Mouse (Mus musculus): Measurements from ENCODE around the gene Dnaic1.

Dnaic1 gene

GRCm38 (mm10) chr4:41568682-41569410 is 729 bp upstream of the Dnaic1 start:
- in situ Hi-C loops (cut with MseI, MboI) = no loop called here

DNA sequence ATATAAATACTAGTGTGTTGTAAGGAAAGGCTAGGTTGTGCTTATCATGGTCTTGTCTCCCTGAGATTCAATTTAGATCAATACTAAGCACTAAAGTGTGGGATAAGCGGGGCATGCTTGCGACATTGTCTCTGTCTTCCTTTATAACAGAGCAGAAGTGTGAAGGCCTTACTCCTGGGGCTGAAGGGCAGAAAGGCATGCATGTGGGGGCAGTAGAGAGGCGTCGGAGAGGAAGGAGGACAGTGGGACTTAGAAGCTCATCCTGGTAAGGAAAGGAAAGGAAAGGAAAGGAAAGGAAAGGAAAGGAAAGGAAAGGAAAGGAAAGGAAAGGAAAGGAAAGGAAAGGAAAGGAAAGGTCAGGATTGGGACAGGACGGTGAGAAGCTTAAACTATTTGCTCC is 1.9 kb downstream of the Dnaic1 start:
- in situ Hi-C loops (cut with MseI, MboI) = no loop called here

GRCm38 (mm10) chr4:41573492-41573891 is 3.9 kb downstream of the Dnaic1 start:
- in situ Hi-C loops (cut with MseI, MboI) = no loop called here

- in situ Hi-C loops (cut with MseI, MboI) = no loop called here
These were observed 6.3 kb downstream of the Dnaic1 start for GRCm38 (mm10) chr4:41575914-41576313.

DNA sequence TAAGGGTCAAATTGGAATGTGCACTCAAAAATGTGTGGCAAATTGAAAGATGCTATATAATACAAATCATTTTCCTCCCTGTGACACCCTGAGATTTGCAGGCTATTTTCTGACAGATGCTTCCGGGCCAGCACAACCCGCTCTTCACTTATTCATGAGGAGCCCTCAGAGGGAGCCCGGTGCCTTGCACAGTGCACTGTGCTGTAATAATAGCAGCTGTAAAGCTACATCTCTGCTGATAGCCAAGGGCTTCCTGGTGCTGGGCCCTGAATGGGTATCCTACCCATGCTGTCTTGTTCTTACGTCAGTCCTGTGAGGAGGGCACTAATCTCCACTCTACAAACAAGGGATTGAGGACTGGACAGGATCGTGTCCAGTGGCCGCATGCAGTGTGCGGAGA is 13.8 kb downstream of the Dnaic1 start:
- in situ Hi-C loops (cut with MseI, MboI) = no loop called here

DNA sequence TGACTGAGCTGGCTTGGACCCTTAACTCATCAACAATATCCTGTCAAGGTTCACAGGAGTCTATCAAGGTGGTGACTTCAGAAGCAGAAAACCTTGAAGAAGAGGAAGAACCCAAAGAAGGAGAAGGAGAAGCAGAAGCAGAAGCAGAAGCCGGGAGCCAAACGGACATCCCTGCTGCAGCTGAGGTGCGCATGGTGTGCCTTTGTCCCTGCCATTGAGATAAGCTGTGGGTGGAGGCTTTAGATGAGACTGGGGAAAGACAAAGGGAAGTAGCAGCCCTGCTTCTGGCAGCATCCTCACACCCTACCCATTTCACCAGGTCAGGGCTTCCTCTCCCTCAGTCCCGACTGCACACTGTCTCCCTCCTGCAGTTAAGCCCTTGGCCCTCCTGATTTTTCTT is 33.2 kb downstream of the Dnaic1 start:
- in situ Hi-C loops (cut with MseI, MboI) = no loop called here

GRCm38 (mm10) chr4:41604476-41605396 is 35.2 kb downstream of the Dnaic1 start:
- in situ Hi-C loops (cut with MseI, MboI) = no loop called here

GRCm38 (mm10) chr4:41606784-41607183 is 37.2 kb downstream of the Dnaic1 start:
- in situ Hi-C loops (cut with MseI, MboI) = no loop called here

GRCm38 (mm10) chr4:41609681-41610593 is 40.4 kb downstream of the Dnaic1 start:
- in situ Hi-C loops (cut with MseI, MboI) = loop anchor here in 1 of 2 experiments (5.0 kb wide), 1 partner anchor 88 kb away; no protein-coding TSS in a partner anchor

GRCm38 (mm10) chr4:41610594-41610980 is 41.0 kb downstream of the Dnaic1 start:
- in situ Hi-C loops (cut with MseI, MboI) = loop anchor here in 1 of 2 experiments (5.0 kb wide), 1 partner anchor 88 kb away; no protein-coding TSS in a partner anchor

DNA sequence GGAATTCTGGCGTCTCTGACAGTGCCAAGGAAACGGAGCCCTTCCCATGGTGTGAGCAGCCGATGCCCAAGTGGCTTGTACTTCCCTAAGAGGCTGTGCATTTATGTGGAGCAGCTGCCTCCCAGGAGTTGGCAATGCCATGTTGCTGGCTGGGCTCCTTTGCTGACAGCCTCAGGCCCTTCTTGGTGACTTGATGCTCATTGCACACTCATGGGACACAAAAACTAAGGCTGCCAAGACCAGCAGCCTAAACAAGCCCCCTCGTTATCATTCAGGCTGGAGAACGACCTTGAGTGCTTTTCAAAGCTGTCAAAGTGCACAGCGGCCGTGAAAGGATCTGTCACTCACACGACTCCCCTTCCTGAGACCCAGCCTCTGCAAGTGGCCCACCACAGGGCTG is 42.6 kb downstream of the Dnaic1 start:
- in situ Hi-C loops (cut with MseI, MboI) = loop anchor here in 1 of 2 experiments (5.0 kb wide), 1 partner anchor 90 kb away; no protein-coding TSS in a partner anchor

- in situ Hi-C loops (cut with MseI, MboI) = loop anchor here in 1 of 2 experiments (5.0 kb wide), 1 partner anchor 92 kb away; no protein-coding TSS in a partner anchor
These were observed 44.6 kb downstream of the Dnaic1 start for GRCm38 (mm10) chr4:41614156-41614555.

DNA sequence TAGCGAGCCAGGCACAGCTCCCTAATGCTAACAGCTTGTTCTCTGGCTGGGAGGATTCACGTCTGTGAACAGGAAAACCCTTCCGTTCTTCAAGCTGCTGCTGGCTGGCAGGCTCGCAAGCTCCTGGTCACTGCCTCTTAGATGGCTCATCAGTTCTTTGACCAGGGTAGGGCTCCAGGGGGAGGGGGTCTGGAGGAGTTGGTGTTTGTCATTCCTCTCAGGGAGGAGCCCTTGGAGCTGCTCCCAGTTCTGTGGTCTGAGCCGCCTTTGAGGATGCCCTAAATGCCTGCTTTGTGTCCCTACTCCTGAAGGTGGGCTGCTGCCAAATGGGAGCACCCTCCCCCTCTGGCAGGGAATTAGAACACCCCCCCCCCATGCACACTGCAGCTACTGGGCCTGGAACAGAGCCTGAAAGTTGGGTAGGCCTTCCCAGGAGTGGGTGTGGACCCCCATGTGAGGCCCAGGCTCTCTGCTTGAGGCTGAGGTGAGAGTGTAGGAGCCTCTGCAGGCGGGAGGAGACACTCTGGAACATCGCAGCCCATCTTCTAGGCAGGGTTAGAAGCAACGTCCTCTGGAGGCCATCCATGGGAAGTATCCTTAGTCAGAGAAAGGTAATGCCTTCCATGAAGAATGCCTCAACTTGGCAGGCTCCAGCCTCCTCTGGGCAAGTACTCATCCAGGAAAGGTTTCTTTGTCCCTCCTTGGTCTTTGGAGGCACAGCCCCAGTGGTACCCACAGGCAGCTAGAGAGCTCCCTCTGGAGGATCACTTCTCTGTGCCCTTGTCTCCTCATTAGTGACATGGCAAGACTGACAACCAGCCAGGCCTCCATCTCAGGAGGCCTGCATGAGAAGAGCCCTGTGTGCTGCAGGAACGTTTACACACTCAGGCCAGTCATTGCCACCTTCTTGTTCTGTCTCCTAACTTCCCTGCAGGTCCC is 46.4 kb downstream of the Dnaic1 start:
- in situ Hi-C loops (cut with MseI, MboI) = no loop called here

DNA sequence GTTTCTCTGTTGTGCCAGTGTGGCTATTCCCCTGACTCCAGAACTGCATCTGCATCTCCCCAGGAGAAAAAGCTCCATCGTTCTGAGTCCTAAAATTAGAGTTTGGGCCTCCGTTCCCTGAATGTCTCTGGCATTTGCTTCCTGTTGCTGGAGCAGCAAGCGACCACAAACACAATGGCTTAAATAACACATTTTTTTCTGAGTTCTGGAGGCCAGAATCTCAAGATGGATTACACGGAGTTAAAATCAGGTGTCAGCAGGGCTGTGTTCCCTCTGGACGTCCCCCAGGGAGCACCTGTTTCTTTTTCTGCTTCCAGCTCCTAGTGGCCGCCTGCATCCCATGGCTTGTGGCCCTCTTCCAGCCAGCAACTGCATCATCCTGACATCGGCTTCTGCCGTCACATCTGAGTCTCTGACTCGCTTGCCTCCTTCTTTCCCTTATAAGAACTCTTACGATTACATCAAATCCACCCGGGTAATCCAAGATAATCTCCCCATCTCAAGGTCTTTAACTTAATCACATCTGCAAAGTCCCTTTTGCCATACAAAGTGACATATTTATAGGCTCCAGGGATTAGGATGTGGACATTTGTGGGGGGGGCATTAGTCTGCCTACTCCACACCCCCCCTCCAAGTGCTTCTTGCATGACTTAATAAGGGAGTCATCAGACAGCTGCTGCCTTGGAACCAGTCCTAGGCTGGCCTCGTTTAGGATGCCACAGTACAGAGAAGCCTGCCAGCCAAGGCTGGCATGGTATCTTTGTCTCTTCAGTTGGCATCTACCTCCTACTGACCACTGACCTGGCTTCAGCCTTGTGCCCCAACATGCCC is 49.6 kb downstream of the Dnaic1 start:
- in situ Hi-C loops (cut with MseI, MboI) = no loop called here

DNA sequence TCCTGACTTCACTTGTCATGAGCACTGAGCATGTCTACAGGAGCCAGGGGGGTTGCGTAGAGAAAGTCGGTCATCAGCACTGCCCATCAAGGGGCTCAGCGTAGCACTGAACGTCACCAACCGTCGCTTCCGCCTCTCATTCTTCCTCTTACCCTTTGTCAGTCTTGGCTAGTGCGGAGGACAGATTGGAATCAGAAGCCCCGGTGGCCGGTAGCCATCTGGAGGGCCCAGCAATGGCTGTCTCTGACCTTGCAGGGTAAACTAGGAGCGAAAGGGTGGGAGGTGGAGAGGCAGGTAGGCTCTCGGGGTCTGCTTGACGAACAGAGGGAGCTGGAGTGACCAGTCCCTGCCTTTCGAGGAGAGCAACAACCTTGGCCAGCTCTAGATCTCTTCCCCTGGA is 52.5 kb downstream of the Dnaic1 start:
- in situ Hi-C loops (cut with MseI, MboI) = no loop called here

DNA sequence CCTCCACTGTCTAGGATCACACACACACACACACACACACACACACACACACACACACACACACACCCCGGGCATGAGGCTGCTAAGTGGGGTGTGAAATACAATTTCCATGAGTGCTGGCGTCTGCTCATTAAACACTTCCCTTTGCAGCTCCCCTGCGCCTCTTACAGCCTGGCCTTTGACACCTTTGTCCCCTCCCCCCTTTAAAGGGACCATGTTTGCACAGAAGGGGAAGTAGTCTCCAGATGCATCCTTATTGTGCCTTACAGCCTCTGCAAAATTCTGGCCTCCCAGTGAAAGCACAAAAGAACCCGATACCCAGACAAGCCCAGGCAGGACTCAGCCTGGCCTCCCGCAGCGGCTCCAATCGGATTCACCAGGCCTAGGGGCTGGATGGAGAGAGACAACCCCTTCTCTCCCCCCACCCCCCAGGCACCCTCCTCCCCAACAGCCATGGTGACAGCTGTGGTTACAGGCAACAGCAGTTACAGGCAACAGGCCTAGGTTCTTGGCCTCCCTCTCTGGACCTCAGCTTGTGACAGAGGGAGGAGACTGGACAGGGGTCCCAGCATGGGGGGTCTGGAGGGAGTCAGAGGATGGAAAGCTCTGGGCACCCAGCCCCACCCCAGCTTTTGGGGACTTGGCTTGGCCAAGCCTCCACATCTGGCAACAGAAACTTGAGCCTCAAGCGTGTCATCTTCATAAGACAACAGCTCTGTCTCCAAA is 58.8 kb downstream of the Dnaic1 start:
- in situ Hi-C loops (cut with MseI, MboI) = no loop called here

- in situ Hi-C loops (cut with MseI, MboI) = no loop called here
These were observed 60.6 kb downstream of the Dnaic1 start for GRCm38 (mm10) chr4:41630196-41630595.

- in situ Hi-C loops (cut with MseI, MboI) = no loop called here
These were observed 61.8 kb downstream of the Dnaic1 start for GRCm38 (mm10) chr4:41631390-41631789.

- in situ Hi-C loops (cut with MseI, MboI) = no loop called here
These were observed 63.4 kb downstream of the Dnaic1 start for GRCm38 (mm10) chr4:41633001-41633400.

All from mouse trophoblast stem cell (cell line).